Mouse (Mus musculus) liver, embryonic 14.5 days (tissue): Measurements from ENCODE around the gene Cdyl2. TPM values are rescaled to one million over a fixed set of nuclear protein-coding genes. Genes with fewer than 3 reads are reported as not detected.

Experiments used
- ATAC-seq: fragments of 200-750 bp; cut with Nextera tagmentation; 2 replicates; pipeline ENCODE4 v1.8.0; 2017; ENCODE audit warnings: moderate number of reproducible peaks, mild to moderate bottlenecking, moderate library complexity; ENCODE audit not compliant: insufficient read depth
- DNase-seq, 3 experiments: peaks; one replicate each; pipeline ENCODE4 v3.0.0-alpha.2; 2012 to 2013; ENCODE audit warnings: low read depth in 3 of 3, low spot score in 3 of 3
- H3K27ac ChIP-seq: fragments of 300-500 bp; sonication (generic); 2 replicates; pipeline ENCODE4 v1.5.1; 2014; ENCODE audit warnings: moderate library complexity, mild to moderate bottlenecking, control low read depth, inconsistent platforms
- H3K27me3 ChIP-seq: fragments of 300-500 bp; sonication (generic); 2 replicates; pipeline ENCODE4 v1.6.1; 2014; ENCODE audit warnings: mild to moderate bottlenecking, low read length, moderate library complexity; ENCODE audit not compliant: control insufficient read depth, insufficient read depth
- H3K36me3 ChIP-seq: fragments of 300-500 bp; sonication (generic); replicated peaks from 2 replicates; pipeline ENCODE4 v1.6.1; 2014; ENCODE audit warnings: low read depth; ENCODE audit not compliant: control insufficient read depth, insufficient read depth
- H3K4me1 ChIP-seq, 2 experiments: fragments of 200-500 bp in 1 of 2; fragments of 300-500 bp in 1 of 2; sonication (generic) in 1 of 2; replicated peaks; 2 replicates each; pipeline ENCODE4 v1.6.1; 2012 to 2014; ENCODE audit warnings: antibody characterized with exemption in 1 of 2, inconsistent platforms in 1 of 2, low read length in 1 of 2; ENCODE audit not compliant: control insufficient read depth in 2 of 2, insufficient read depth in 2 of 2
- H3K4me2 ChIP-seq: fragments of 300-500 bp; sonication (generic); 2 replicates; pipeline ENCODE4 v1.6.1; 2014; ENCODE audit warnings: low read depth, mild to moderate bottlenecking, control low read depth, moderate library complexity
- H3K4me3 ChIP-seq, 2 experiments: fragments of 200-500 bp in 1 of 2; fragments of 300-500 bp in 1 of 2; sonication (generic) in 1 of 2; 2 replicates each; pipeline ENCODE4 v1.5.1; 2012 to 2014; ENCODE audit warnings: low read depth in 2 of 2, low read length in 2 of 2, mild to moderate bottlenecking in 2 of 2, control low read depth in 1 of 2, inconsistent platforms in 1 of 2, moderate library complexity in 1 of 2; ENCODE audit not compliant: insufficient read depth in 1 of 2
- H3K9ac ChIP-seq: fragments of 300-500 bp; sonication (generic); replicated peaks from 2 replicates; pipeline ENCODE4 v1.6.1; 2014; ENCODE audit warnings: mild to moderate bottlenecking, control low read depth, moderate library complexity
- H3K9me3 ChIP-seq: fragments of 300-500 bp; sonication (generic); 2 replicates; pipeline ENCODE4 v1.6.1; 2016; ENCODE audit warnings: low read length, mixed read lengths; ENCODE audit not compliant: control insufficient read depth
- CTCF ChIP-seq: IDR thresholded peaks from 2 replicates; pipeline ENCODE4 v1.5.1; 2016; ENCODE audit warnings: antibody characterized with exemption, low read depth, control low read depth
- EP300 ChIP-seq: IDR thresholded peaks from 2 replicates; pipeline ENCODE4 v1.6.1; 2016; ENCODE audit warnings: antibody characterized with exemption, low read depth
- WGBS: fragments of 180-500 bp; shearing (Covaris S2); extraction: QIAGEN DNeasy Blood & Tissue Kit; methylation state at CpG from one replicate; pipeline ENCODE4 v1.1.7; 2014; ENCODE audit not compliant: insufficient replicate concordance; 5-methylcytosine and 5-hydroxymethylcytosine counted together
- polyA plus RNA-seq, 2 experiments: library from polyadenylated mRNA; depleted of rRNA in 1 of 2; stranded (reverse) in 1 of 2; unstranded in 1 of 2; fragments of >200 nt; fragmentation: Nextera tagmentation in 1 of 2; extraction: Ambion mirVana in 1 of 2; gene quantifications; 2 replicates each; pipeline versions ENCODE4 v1.2.1 to v1.2.3; 2012 to 2014

Cdyl2 gene
- polyA plus RNA-seq, 2 experiments = 0.77 to 1.5 TPM

GRCm38 (mm10) chr8:116636396-116636795 lies 96.4 kb downstream of the Cdyl2 start:
- no peak overlapping the region for H3K9ac ChIP-seq
- 61% methylated on average over 10 of the region's 10 CpGs for WGBS
- H3K4me1 ChIP-seq = no peaks in the 10 kb centered on the region
- no peak overlapping the region for H3K27ac ChIP-seq
- no peak for TF ChIP-seq CTCF
- no peak for TF ChIP-seq EP300
- no peak for ATAC-seq
- no peak overlapping the region for H3K4me2 ChIP-seq
- no peaks in the 10 kb centered on the region for H3K36me3 ChIP-seq
- DNase-seq = no peak
- no peaks in the 10 kb centered on the region for H3K9me3 ChIP-seq
- H3K4me3 ChIP-seq = no peak overlapping the region
- no peaks in the 10 kb centered on the region for H3K27me3 ChIP-seq

- no peak overlapping the region for H3K4me3 ChIP-seq
- no peaks in the 10 kb centered on the region for H3K36me3 ChIP-seq
- no peak for ATAC-seq
- H3K9ac ChIP-seq = no peak overlapping the region
- H3K27me3 ChIP-seq = no peaks in the 10 kb centered on the region
- H3K9me3 ChIP-seq = no peaks in the 10 kb centered on the region
- H3K4me2 ChIP-seq = no peak overlapping the region
- no peaks in the 10 kb centered on the region for H3K4me1 ChIP-seq
- no peak overlapping the region for H3K27ac ChIP-seq
- TF ChIP-seq EP300 (no peak), CTCF (no peak)
- no peak for DNase-seq
- 53% methylated on average over 8 of the region's 8 CpGs for WGBS
Measured at GRCm38 (mm10) chr8:116635972-116636371, 96.8 kb downstream of the Cdyl2 start.

GRCm38 (mm10) chr8:116635261-116635660 lies 97.5 kb downstream of the Cdyl2 start:
- ATAC-seq = no peak
- TF ChIP-seq CTCF = no peak
- no peak for TF ChIP-seq EP300
- Histone ChIP-seq H3K4me3 (no peak overlapping the region), H3K36me3 (no peaks in the 10 kb centered on the region), H3K27ac (no peak overlapping the region), H3K9ac (no peak overlapping the region), H3K27me3 (no peaks in the 10 kb centered on the region), H3K4me2 (no peak overlapping the region), H3K9me3 (no peaks in the 10 kb centered on the region), H3K4me1 (no peaks in the 10 kb centered on the region)
- no peak for DNase-seq
- WGBS = 69% methylated on average over 13 of the region's 13 CpGs

- ATAC-seq = no peak
- Histone ChIP-seq H3K36me3 (no peaks in the 10 kb centered on the region), H3K27me3 (no peaks in the 10 kb centered on the region), H3K9me3 (no peaks in the 10 kb centered on the region), H3K27ac (no peak overlapping the region), H3K4me1 (no peaks in the 10 kb centered on the region), H3K4me3 (no peak overlapping the region), H3K4me2 (no peak overlapping the region), H3K9ac (no peak overlapping the region)
- TF ChIP-seq CTCF (no peak), EP300 (no peak)
- WGBS = 64% methylated on average over 4 of the region's 4 CpGs
- DNase-seq = no peak
Measured at GRCm38 (mm10) chr8:116634436-116634835, 98.4 kb downstream of the Cdyl2 start.

GRCm38 (mm10) chr8:116633470-116634150 lies 99.2 kb downstream of the Cdyl2 start:
- no peaks in the 10 kb centered on the region for H3K27me3 ChIP-seq
- no peak overlapping the region for H3K9ac ChIP-seq
- TF ChIP-seq EP300 (no peak), CTCF (no peak)
- H3K36me3 ChIP-seq = no peaks in the 10 kb centered on the region
- ATAC-seq = no peak
- H3K9me3 ChIP-seq = no peaks in the 10 kb centered on the region
- no peak overlapping the region for H3K4me3 ChIP-seq
- no peaks in the 10 kb centered on the region; a peak in 1 of 4 replicates for H3K4me1 ChIP-seq
- no peak overlapping the region for H3K27ac ChIP-seq
- no peak overlapping the region for H3K4me2 ChIP-seq
- DNase-seq = no peak
- WGBS = 48% methylated on average over 10 of the region's 10 CpGs
